Mouse (Mus musculus): ENCODE results near the gene Syngr2. TPM values are rescaled to one million over a fixed set of nuclear protein-coding genes. Genes with fewer than 3 reads are reported as not detected.

Syngr2 gene
- polyA plus RNA-seq, 1 experiment from 2014 or later, result 129 TPM

- H3K9ac ChIP-seq (ENCODE audit: low read length), result no peak overlapping the region
- no peak overlapping the region for H3K27ac ChIP-seq (ENCODE audit: low read length)
- ATAC-seq (ENCODE audit: insufficient read depth, low FRiP score), result no peak
- H3K4me1 ChIP-seq (ENCODE audit: control insufficient read depth, insufficient read depth, low read length), result no peaks in the 10 kb centered on the region
- H3K36me3 ChIP-seq (ENCODE audit: control insufficient read depth, insufficient read depth, low read length), result peaks cover 24% of the 10 kb centered on the region
- WGBS, result 91% methylated on average over 10 of the region's 10 CpGs
- H3K27me3 ChIP-seq (ENCODE audit: control insufficient read depth, insufficient read depth, low read length), result peaks cover 18% of the 10 kb centered on the region
- H3K4me3 ChIP-seq (replicated peaks; ENCODE audit: low read length), result no peak overlapping the region
- no peaks in the 10 kb centered on the region for H3K9me3 ChIP-seq (replicated peaks; ENCODE audit: control insufficient read depth, low read length)
- no peak overlapping the region for H3K4me2 ChIP-seq (ENCODE audit: low read depth, low read length)
Observed at GRCm38 (mm10) chr11:117857462-117857861, 48.0 kb downstream of the Syngr2 start.

GRCm38 (mm10) chr11:117858392-117858791 lies 48.9 kb downstream of the Syngr2 start:
- Histone ChIP-seq H3K4me1 (ENCODE audit: control insufficient read depth, insufficient read depth, low read length) (no peaks in the 10 kb centered on the region), H3K9me3 (replicated peaks; ENCODE audit: control insufficient read depth, low read length) (no peaks in the 10 kb centered on the region), H3K4me2 (ENCODE audit: low read depth, low read length) (no peak overlapping the region), H3K27me3 (ENCODE audit: control insufficient read depth, insufficient read depth, low read length) (peaks cover 18% of the 10 kb centered on the region), H3K27ac (ENCODE audit: low read length) (no peak overlapping the region), H3K36me3 (ENCODE audit: control insufficient read depth, insufficient read depth, low read length) (peaks cover 21% of the 10 kb centered on the region), H3K9ac (ENCODE audit: low read length) (no peak overlapping the region), H3K4me3 (replicated peaks; ENCODE audit: low read length) (no peak overlapping the region)
- no peak for ATAC-seq (ENCODE audit: insufficient read depth, low FRiP score)
- 49% methylated on average over 3 of the region's 3 CpGs for WGBS

GRCm38 (mm10) chr11:117860601-117861000 lies 51.1 kb downstream of the Syngr2 start, which contains the start of gene Tmem235:
Tmem235 (plus strand) TSS chr11:117860752.
- no peaks in the 10 kb centered on the region for H3K9me3 ChIP-seq (replicated peaks; ENCODE audit: control insufficient read depth, low read length)
- no peak within 1 kb of the TSS for H3K27ac ChIP-seq (ENCODE audit: low read length)
- H3K27me3 ChIP-seq (ENCODE audit: control insufficient read depth, insufficient read depth, low read length), result peaks cover 18% of the 10 kb centered on the region
- WGBS, result 6% methylated on average over 23 of the region's 23 CpGs
- peaks cover 15% of the 10 kb centered on the region for H3K36me3 ChIP-seq (ENCODE audit: control insufficient read depth, insufficient read depth, low read length)
- no peak within 1 kb of the TSS for H3K4me2 ChIP-seq (ENCODE audit: low read depth, low read length)
- H3K9ac ChIP-seq (ENCODE audit: low read length), result 0 out of 2 replicates have a peak within 1 kb of the TSS, but pooled peaks have one; percentile 14
- peaks cover 7% of the 10 kb centered on the region; the same call in 1 of the 2 replicates for H3K4me1 ChIP-seq (ENCODE audit: control insufficient read depth, insufficient read depth, low read length)
- no peak for ATAC-seq (ENCODE audit: insufficient read depth, low FRiP score)
- no peak within 1 kb of the TSS for H3K4me3 ChIP-seq (replicated peaks; ENCODE audit: low read length)

GRCm38 (mm10) chr11:117863174-117863856 lies 53.8 kb downstream of the Syngr2 start:
- Histone ChIP-seq H3K4me2 (ENCODE audit: low read depth, low read length) (no peak overlapping the region), H3K27ac (ENCODE audit: low read length) (0 out of 2 replicates have a peak overlapping the region, but pooled peaks have one; percentile 6), H3K4me3 (replicated peaks; ENCODE audit: low read length) (no peak overlapping the region), H3K9ac (ENCODE audit: low read length) (no peak overlapping the region), H3K4me1 (ENCODE audit: control insufficient read depth, insufficient read depth, low read length) (peaks cover 12% of the 10 kb centered on the region), H3K9me3 (replicated peaks; ENCODE audit: control insufficient read depth, low read length) (no peaks in the 10 kb centered on the region), H3K27me3 (ENCODE audit: control insufficient read depth, insufficient read depth, low read length) (peaks cover 18% of the 10 kb centered on the region), H3K36me3 (ENCODE audit: control insufficient read depth, insufficient read depth, low read length) (no peaks in the 10 kb centered on the region)
- WGBS, result 34% methylated on average over 11 of the region's 11 CpGs
- ATAC-seq (ENCODE audit: insufficient read depth, low FRiP score), result no peak

Other genes starting within 250 kb of the Syngr2 start
- gene Tnrc6c, start 155.4 kb upstream of the Syngr2 start, polyA plus RNA-seq (2015; fragmentation: Nextera tagmentation; extraction: Ambion mirVana), result 10.2 and 10.5 TPM in 2 replicates
- 3.2 and 3.7 TPM in 2 replicates for gene Tmc8, start 27.6 kb upstream of the Syngr2 start, polyA plus RNA-seq (2015; fragmentation: Nextera tagmentation; extraction: Ambion mirVana)
- gene Tmc6, start 27.5 kb upstream of the Syngr2 start, polyA plus RNA-seq (2015; fragmentation: Nextera tagmentation; extraction: Ambion mirVana), result 31.6 and 36.8 TPM in 2 replicates
- gene 6030468B19Rik, start 12.0 kb upstream of the Syngr2 start, polyA plus RNA-seq (2015; fragmentation: Nextera tagmentation; extraction: Ambion mirVana), result 2.5 and 4.7 TPM in 2 replicates
- 0.16 and 0.68 TPM in 2 replicates for gene Gm20708, start within 50 bp of the Syngr2 start, polyA plus RNA-seq (2015; fragmentation: Nextera tagmentation; extraction: Ambion mirVana)
- 6.8 and 8.5 TPM in 2 replicates for gene Afmid, start 16.3 kb downstream of the Syngr2 start, polyA plus RNA-seq (2015; fragmentation: Nextera tagmentation; extraction: Ambion mirVana)
- gene Tk1, start 16.4 kb downstream of the Syngr2 start, polyA plus RNA-seq (2015; fragmentation: Nextera tagmentation; extraction: Ambion mirVana), result 120 and 128 TPM in 2 replicates
- gene Birc5, start 39.6 kb downstream of the Syngr2 start, polyA plus RNA-seq (2015; fragmentation: Nextera tagmentation; extraction: Ambion mirVana), result 230 and 247 TPM in 2 replicates
- gene Tmem235, start 51.1 kb downstream of the Syngr2 start, polyA plus RNA-seq (2015; fragmentation: Nextera tagmentation; extraction: Ambion mirVana), result not detected in 2 replicates
- 6.8 and 8.2 TPM in 2 replicates for gene Tha1, start 63.8 kb downstream of the Syngr2 start, polyA plus RNA-seq (2015; fragmentation: Nextera tagmentation; extraction: Ambion mirVana)
- 16.1 and 17.4 TPM in 2 replicates for gene Socs3, start 160.4 kb downstream of the Syngr2 start, polyA plus RNA-seq (2015; fragmentation: Nextera tagmentation; extraction: Ambion mirVana)
- gene Pgs1, start 176.6 kb downstream of the Syngr2 start, polyA plus RNA-seq (2015; fragmentation: Nextera tagmentation; extraction: Ambion mirVana), result 32.1 and 37.1 TPM in 2 replicates

Data from stomach, embryonic 16.5 days (tissue).